Mouse (Mus musculus) E14TG2a.4 (cell line): ENCODE measurements around the gene Hoga1.
A peak's percentile ranks its signal among the peaks of the same experiment; 100 is the strongest.

ENCODE experiments used
- H3K27me3 ChIP-seq: 2 replicates; pipeline ENCODE4 v1.6.1; 2014; ENCODE audit warnings: low read length, control low read depth; ENCODE audit not compliant: insufficient read depth
- H3K36me3 ChIP-seq: 2 replicates; pipeline ENCODE4 v1.6.1; 2014; ENCODE audit warnings: low read length, control low read depth; ENCODE audit not compliant: insufficient read depth
- H3K4me1 ChIP-seq: replicated peaks from 2 replicates; pipeline ENCODE4 v1.6.1; 2014; ENCODE audit warnings: low read depth, low read length, control low read depth
- H3K4me3 ChIP-seq: replicated peaks from 2 replicates; pipeline ENCODE4 v1.5.1; 2014; ENCODE audit warnings: mild to moderate bottlenecking, low read length
- H3K9me3 ChIP-seq: 2 replicates; pipeline ENCODE4 v1.6.1; 2014; ENCODE audit warnings: low read length, control low read depth
- CTCF ChIP-seq: conservative IDR thresholded peaks from 2 replicates; pipeline ENCODE4 v1.5.1; 2014; ENCODE audit warnings: low read length
- NANOG ChIP-seq: IDR thresholded peaks from 2 replicates; pipeline ENCODE4 v1.6.1; 2014; ENCODE audit warnings: borderline replicate concordance, low read length, mixed read lengths
- POU5F1 ChIP-seq: IDR thresholded peaks from 2 replicates; pipeline ENCODE4 v1.6.1; 2014; ENCODE audit warnings: low read length, borderline replicate concordance

Hoga1 gene

DNA sequence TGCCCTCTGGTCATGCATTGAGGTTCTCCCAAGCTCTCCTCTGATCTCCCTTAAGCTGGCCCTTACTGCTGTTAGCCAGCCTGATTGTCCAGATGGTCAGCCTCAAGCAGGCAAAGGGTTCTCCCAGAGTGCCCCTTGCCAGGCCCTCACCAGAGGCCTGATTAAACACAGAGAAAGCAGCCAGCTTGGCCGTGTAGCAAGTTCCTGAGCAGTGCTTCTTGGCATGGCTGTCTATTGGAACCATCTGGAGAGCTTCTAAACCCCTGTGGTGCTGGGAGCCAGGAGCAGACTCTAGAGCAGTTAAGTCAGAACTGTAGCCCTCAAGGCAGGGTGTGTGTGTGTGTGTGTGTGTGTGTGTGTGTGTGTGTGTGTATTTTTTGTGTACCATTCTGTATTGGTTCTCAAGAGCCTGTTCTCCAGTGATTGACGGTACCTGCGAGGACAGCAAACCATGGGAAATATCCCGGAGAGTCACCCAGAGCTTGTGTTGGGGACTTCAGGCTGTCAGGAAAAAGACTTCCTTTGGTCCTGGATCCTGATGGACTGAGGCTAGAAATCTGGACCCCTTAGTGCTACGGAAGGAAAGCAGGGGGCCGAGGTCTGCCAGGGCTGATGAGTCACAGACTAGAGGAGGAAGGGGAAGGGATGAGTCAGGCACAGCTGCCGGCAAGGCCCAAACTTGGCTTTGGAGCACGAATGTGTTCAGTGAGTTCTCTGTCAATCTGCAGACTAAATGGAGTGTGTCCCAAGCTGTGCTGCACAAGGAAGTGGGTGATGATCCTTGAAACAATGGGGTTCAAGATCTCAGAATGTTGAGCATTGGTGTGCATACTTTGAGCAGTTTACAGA, 27.8 kb upstream of the Hoga1 start:
- Histone ChIP-seq H3K27me3 (no peaks in the 10 kb centered on the region), H3K36me3 (peaks cover 6% of the 10 kb centered on the region; the same call in 1 of the 2 replicates), H3K4me1 (peaks cover 65% of the 10 kb centered on the region), H3K4me3 (no peak overlapping the region), H3K9me3 (no peaks in the 10 kb centered on the region)
- no peak for TF ChIP-seq NANOG
- TF ChIP-seq POU5F1: no peak
- no peak for TF ChIP-seq CTCF

- Histone ChIP-seq H3K36me3 (0 out of 2 replicates have a peak, but pooled peaks cover 2% of the 10 kb centered on the region), H3K9me3 (no peaks in the 10 kb centered on the region), H3K4me3 (no peak overlapping the region), H3K27me3 (no peaks in the 10 kb centered on the region), H3K4me1 (peaks cover 76% of the 10 kb centered on the region)
- TF ChIP-seq NANOG (no peak), POU5F1 (no peak), CTCF (no peak)
Measured at GRCm38 (mm10) chr19:42019011-42019522, 26.3 kb upstream of the Hoga1 start.

- peaks cover 66% of the 10 kb centered on the region for H3K4me1 ChIP-seq
- no peaks in the 10 kb centered on the region for H3K27me3 ChIP-seq
- TF ChIP-seq POU5F1: no peak
- TF ChIP-seq NANOG: no peak
- no peak for TF ChIP-seq CTCF
- no peaks in the 10 kb centered on the region for H3K36me3 ChIP-seq
- H3K9me3 ChIP-seq: no peaks in the 10 kb centered on the region
- H3K4me3 ChIP-seq: peak overlapping the region; percentile 5
Measured at GRCm38 (mm10) chr19:42021681-42022541, 23.5 kb upstream of the Hoga1 start.

DNA sequence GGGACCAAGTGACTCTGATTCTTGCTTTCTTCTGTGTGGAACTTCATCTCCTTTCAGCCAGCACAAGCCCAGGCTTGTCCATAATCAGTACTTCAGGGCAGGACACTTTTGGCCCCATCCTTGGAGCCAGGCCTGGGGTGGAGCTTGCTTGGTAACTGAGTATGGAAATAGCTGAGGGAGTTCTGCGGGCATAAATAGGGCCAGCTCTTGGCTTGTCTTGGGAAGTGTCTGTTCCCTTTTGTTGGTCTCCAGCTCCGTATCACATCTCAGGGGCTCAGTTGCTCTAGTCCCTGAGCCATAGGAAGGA, 22.9 kb upstream of the Hoga1 start:
- no peaks in the 10 kb centered on the region for H3K36me3 ChIP-seq
- no peaks in the 10 kb centered on the region for H3K27me3 ChIP-seq
- TF ChIP-seq POU5F1: no peak
- no peak for TF ChIP-seq NANOG
- TF ChIP-seq CTCF: no peak
- no peaks in the 10 kb centered on the region for H3K9me3 ChIP-seq
- peaks cover 60% of the 10 kb centered on the region for H3K4me1 ChIP-seq
- peak overlapping the region; percentile 5 for H3K4me3 ChIP-seq

- Histone ChIP-seq H3K4me1 (peaks cover 36% of the 10 kb centered on the region), H3K36me3 (no peaks in the 10 kb centered on the region), H3K9me3 (no peaks in the 10 kb centered on the region), H3K4me3 (no peak overlapping the region), H3K27me3 (no peaks in the 10 kb centered on the region)
- TF ChIP-seq POU5F1: no peak
- peak; percentile 93 for TF ChIP-seq CTCF
- no peak for TF ChIP-seq NANOG
Measured at GRCm38 (mm10) chr19:42026158-42026557, 19.3 kb upstream of the Hoga1 start.

- Histone ChIP-seq H3K4me1 (peaks cover 36% of the 10 kb centered on the region), H3K27me3 (no peaks in the 10 kb centered on the region), H3K36me3 (peaks cover 18% of the 10 kb centered on the region), H3K4me3 (no peak overlapping the region), H3K9me3 (no peaks in the 10 kb centered on the region)
- no peak for TF ChIP-seq POU5F1
- TF ChIP-seq NANOG: no peak
- no peak for TF ChIP-seq CTCF
Measured at GRCm38 (mm10) chr19:42031112-42031511, 14.3 kb upstream of the Hoga1 start.

- Histone ChIP-seq H3K4me3 (peak overlapping the region; percentile 65), H3K4me1 (peaks cover 31% of the 10 kb centered on the region), H3K9me3 (no peaks in the 10 kb centered on the region), H3K36me3 (peaks cover 18% of the 10 kb centered on the region), H3K27me3 (peaks cover 8% of the 10 kb centered on the region; the same call in 1 of the 2 replicates)
- TF ChIP-seq POU5F1 (no peak), CTCF (no peak), NANOG (no peak)
Measured at GRCm38 (mm10) chr19:42033611-42034010, 11.8 kb upstream of the Hoga1 start.

GRCm38 (mm10) chr19:42034146-42034775, 11.1 kb upstream of the Hoga1 start:
- Histone ChIP-seq H3K4me3 (peak overlapping the region; percentile 65), H3K36me3 (peaks cover 18% of the 10 kb centered on the region), H3K27me3 (peaks cover 8% of the 10 kb centered on the region; the same call in 1 of the 2 replicates), H3K9me3 (no peaks in the 10 kb centered on the region), H3K4me1 (peaks cover 31% of the 10 kb centered on the region)
- TF ChIP-seq POU5F1 (no peak), CTCF (no peak), NANOG (no peak)
